Mouse (Mus musculus): ENCODE measurements around the gene Katna1.

- no peak for TF ChIP-seq POLR2A (IDR thresholded peaks at IDR 0.05; ENCODE audit: insufficient read length, low read depth)
- no peak for TF ChIP-seq E2F4 (IDR thresholded peaks at IDR 0.05; ENCODE audit: insufficient read depth)
- TF ChIP-seq CEBPB (IDR thresholded peaks at IDR 0.05; ENCODE audit: insufficient read depth, poor library complexity, severe bottlenecking): no peak
These were observed 11.3 kb downstream of the Katna1 start for GRCm38 (mm10) chr10:7737122-7737521.

All from myocyte (in vitro differentiated cells).